Mouse (Mus musculus) heart, postnatal 0 days (tissue): ENCODE results near the gene Tmem151b.

Experiments
- CTCF ChIP-seq: IDR thresholded peaks from 2 replicates; pipeline ENCODE4 v1.5.1; 2016; ENCODE audit warnings: antibody characterized with exemption, control low read depth, low read depth
- EP300 ChIP-seq: IDR thresholded peaks from 2 replicates; pipeline ENCODE4 v1.6.1; 2016; ENCODE audit warnings: antibody characterized with exemption, low read depth

- TF ChIP-seq CTCF (no peak), EP300 (no peak)
Observed at GRCm38 (mm10) chr17:45551249-45551796, 1.8 kb upstream of the Tmem151b start.
